Mouse (Mus musculus): ENCODE data around the gene Vps53.

The Vps53 gene

DNA sequence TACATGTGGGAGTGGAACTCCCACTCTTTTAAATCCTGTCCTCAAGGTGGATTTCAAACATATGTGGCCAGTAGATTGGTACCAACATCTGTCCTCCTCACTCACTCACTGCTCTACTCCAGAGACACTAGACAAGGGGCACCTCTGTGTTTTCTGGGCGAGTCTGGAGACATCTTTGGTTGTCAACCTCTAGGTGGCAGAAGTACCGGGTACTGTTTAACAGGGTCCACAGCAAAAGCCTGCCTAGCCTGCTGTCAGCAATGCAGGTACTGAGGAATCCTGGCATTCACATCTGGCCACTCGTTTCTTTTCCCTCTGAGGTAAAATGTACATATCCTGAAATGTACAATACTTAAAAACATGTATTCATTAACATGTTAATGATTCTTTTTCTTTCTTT lies 123.0 kb downstream of the Vps53 start:
- no peak for DNase-seq (ENCODE audit: low spot score in 2 of 2)

DNA sequence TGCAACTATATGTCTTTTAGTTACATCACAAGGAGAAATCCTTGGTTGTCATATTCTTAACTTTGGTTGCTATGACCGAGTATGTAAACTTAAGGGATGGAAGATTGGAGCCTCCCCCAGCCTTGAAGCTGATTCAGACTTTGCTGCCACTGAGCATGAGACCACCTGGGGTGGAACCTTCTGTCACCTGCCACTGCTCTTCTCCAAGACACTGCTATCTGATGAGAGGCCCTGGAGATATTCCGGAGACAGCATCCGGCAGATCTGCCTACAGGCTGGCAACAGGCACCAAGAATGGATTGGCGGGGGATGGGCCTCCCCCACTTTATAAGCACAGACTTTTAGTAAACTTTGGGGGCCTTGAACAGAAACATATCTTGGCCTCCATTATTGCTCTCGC lies 127.0 kb downstream of the Vps53 start:
- no peak for DNase-seq (ENCODE audit: low spot score in 2 of 2)

DNA sequence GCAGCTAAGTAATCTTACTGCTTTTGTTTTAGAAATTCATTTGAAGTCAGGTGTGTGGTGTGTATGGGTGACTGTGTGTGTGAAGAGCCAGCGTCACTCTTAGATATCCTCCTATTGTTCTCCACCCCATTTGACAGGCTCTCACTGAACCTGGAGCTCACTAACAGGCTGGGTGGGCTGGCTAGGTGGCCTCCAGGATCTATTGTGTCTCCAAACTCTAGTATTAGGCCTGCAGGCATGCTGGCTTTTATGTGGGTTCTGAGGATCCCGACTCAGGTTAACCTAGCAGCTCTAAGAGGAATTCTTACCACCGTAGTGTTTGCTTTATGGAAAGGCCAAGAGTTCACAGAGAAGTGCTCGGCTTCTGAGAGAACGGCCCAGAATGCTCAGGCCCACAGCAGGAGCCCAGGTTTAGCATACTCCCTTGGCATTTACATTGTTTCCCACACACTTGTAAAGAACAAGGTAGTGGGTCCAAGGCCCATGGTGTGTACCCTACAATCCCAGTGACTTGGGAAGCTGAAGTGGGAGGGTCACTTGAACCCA lies 128.4 kb downstream of the Vps53 start:
- no peak for DNase-seq (ENCODE audit: low spot score in 2 of 2)

DNA sequence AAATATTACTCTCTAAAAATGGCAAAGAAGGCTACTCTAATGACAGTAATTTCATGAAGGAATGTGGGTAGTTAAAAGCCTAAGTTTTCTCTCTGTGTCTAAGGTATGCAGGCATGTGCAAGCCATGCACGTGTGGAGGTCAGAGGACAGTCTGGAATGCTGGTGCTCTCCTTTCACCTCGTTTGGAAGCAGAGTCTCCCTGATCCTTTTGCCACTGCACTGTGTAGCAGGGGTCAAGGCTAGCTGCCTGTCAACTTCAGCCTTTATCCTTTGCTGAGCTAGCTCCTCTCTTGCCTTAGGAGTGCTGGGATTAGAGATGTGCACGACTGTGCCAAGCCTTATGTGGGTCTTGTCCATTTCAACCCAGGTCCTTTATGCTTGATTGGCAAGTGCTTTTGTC lies 128.9 kb downstream of the Vps53 start:
- no peak for DNase-seq (ENCODE audit: low spot score in 2 of 2)

DNA sequence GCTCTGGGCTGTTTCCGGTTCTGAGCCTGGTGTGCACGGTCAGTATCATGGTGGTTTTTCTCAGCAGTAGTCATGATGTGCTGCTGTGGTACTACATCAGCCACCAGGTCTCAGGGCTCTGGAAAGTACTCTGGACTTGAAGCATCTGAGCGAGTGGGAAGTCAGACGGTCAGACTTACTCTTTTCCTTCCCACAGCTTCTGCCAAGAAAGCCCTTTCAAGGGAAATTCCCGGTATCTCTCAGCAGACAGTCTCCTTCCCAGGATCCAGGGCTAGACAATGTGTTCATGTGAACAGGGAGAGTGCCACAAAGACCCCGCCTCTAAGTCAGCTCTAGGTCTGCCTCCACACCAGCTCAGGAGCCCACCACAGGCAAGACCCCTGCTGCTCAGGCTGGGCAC lies 134.1 kb downstream of the Vps53 start:
- DNase-seq (ENCODE audit: low spot score in 2 of 2), result no peak

DNA sequence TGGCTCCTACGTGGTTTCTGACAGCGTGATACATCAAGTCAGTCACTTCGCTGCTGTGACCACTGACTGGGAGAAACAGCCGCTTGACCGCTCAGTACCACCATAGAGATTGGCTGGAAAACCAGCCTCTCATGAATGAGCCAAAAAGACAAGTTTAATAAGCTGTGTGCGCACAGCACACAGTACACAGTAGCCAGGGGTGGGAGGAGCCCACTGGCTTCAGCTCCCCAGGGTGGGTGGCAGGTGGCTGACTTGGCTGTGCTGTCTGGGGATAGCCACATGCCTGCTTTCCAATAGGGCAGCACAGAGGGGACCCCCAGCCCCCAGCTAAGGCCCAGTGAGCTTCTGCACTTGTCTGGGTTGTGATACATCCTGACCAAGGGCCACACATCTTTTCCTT lies 135.0 kb downstream of the Vps53 start:
- no peak for DNase-seq (ENCODE audit: low spot score in 2 of 2)

DNA sequence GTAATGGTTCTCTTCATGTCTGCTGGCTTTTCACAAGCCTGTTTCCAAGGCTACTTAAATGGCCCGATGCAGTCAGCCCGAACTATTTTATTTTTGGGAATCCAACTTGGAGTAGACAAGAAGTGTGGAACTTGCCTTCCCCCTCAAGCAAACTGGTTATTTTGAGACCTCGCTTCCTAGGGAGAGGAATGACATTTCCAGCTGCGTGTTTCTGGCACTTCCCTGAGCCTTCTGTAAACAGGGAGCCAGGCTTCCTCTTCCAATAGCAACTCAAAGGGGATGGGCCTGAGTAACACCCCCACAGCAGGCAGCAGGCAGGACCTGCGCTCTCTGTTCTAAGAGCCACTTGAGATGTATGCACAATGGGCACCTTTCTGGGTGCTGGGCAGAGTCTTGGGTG lies 136.6 kb downstream of the Vps53 start:
- DNase-seq (ENCODE audit: low spot score in 2 of 2), result peak; percentile 71 to 72

DNA sequence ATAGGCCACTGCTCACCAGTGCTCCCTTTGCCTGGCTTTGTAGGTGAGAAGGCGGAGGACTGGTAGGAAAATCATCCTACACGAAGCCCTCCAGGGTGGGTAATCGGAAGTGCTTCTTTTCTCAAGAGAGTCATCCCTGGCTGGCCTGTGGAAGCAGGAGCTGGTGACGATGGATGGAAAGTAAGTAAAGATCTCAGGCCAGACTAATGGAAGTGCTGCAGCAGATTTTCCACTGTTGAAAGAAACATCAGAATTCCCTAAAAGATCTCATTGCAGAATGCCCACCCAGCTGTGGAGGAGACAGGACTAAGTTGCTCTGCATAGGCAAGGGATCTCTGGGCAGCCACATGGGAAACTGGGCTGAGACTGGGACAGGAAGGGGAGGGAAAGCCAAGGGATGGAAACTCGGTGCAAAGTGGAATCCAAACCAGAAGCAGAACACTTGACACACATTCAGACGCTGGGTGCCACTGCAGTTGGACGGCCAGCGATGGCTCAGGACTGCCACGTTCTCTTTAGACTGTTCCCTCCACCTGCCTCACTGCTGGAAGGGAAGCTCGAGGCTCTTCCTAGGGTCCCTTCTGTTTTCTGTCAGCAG lies 137.3 kb downstream of the Vps53 start:
- DNase-seq (ENCODE audit: low spot score in 2 of 2), result no peak

DNA sequence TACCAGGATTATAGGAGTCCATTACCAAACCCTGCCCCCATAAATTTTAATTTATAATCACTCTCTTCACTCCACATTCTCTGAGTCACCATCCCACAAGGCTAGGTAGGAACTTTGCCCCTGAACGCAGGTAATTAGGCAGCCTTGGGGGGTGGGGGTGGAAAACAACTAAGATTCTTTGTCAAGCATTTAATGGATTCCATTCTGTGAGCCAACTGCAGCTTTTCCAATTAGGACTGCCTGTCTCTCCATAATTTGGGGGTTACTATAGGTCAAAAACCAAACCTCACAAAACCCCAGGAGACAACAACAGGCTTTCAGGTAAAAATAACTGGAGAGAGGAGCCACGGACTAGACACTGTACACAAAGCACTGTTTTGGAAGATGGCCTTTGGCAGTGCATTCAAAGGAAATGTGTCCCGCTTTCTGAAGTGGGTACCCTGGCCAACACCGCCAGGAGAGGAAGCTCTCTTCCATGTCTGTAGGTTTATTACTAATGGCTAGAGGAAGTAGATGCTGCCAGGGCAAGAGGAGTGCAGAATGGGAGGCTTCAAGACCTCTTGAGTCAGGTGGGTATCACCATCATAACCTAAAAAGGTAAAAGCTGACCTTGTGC lies 138.6 kb downstream of the Vps53 start:
- DNase-seq (ENCODE audit: low spot score in 2 of 2), result no peak

DNA sequence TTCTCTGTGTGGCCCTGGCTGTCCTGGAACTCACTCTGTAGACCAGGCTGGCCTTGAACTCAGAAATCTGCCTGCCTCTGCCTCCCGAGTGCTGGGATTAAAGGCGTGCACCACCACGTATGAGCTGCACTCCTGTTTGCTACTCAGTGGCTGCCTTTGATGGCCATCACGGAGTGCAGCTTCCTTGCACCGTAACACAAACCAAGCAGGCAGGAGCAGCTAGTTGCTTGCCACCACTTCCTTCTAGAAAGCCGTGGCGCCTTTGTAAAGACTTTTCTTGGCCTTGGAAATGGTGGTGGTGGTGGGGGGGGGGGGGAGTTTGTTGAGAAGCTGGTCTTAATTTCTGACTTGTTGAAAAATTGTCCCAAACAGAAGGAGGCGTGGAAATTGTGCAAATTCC lies 139.3 kb downstream of the Vps53 start:
- DNase-seq (ENCODE audit: low spot score in 2 of 2), result no peak

DNA sequence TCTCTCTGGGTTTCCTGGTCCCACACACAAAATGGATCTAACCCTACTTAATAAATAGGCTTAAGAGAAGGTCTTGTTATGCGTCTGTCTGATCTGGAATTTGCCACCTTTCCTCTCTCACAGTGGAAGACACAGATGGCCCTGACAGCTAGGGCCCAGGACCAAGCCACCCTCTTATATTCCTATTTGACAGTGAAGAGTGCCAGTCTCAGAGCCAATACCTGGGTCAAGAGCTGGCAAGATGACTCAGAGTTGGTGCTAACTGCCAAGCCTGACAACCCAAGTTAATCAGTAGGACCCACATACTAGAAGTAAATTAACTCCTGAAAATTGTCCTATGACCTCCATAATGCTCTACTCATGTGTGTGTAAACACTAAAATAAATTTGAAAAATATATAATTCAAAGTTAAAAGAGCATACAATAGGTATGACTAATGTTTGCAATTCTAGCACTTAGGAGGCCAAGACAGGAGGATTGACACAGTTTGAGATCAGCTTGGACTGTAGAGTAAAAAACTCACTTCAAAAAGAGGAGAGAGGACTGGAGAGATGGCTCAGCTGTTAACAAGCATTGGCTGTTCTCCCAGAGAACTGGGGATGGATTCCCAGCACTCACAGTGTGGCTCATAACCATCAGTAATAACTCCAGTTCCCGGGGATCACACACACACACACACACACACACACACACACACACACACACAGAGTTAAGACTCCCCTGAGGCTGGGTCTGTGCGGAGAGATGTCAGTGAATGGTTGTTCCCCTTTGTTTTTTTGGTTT lies 140.0 kb downstream of the Vps53 start:
- no peak for DNase-seq (ENCODE audit: low spot score in 2 of 2)

DNA sequence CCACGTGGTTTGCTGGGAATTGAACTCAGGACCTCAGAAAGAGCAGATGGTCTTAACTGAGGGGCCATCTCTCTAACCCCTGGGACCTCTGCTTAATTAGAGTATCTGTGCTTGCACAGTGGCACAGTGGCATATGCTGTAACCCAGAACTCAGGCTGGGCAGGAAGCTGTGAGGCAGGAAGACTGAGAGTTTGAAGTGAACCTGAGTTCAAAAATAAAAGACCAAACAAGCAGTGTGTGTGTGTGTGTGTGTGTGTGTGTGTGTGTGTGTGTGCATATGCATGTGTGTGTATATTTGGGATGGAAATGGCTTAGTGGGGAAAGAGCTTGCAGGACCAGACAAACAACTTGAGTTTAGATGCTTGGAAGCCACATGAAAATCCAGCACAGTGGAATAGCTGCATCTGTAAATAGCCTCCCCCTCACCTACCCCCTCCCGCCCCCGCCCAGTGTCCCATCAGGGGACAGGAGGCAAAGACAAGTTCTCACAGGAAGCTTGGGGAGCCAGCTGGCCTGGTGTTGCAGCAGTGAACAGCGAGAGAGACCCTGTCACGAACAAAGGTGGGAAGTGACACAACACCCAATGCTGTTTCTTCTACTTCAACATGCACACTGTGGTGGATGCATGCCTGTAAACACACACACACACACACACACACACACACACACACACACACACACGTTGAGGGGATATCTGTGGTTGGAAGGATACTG lies 141.7 kb downstream of the Vps53 start:
- no peak for DNase-seq (ENCODE audit: low spot score in 2 of 2)

DNA sequence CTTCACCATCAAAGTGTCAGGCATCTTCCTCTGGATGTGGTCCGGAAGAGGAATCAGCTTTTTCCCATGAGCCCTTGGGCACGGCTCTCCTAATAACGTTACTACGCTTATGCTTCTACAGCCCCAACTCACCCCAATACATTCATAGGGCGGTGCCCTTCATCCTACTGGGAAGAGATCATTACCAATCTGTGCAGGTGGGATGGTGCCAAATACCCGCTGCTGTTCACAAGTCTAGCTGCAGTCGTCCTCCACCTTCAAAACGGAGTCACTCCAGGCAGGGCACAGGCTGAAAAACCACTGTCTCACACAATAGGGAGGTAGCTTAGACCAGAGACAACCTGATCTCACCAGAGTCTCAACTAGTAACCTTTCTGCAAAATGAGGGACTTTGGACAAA lies 144.3 kb downstream of the Vps53 start:
- DNase-seq (ENCODE audit: low spot score in 2 of 2), result no peak

DNA sequence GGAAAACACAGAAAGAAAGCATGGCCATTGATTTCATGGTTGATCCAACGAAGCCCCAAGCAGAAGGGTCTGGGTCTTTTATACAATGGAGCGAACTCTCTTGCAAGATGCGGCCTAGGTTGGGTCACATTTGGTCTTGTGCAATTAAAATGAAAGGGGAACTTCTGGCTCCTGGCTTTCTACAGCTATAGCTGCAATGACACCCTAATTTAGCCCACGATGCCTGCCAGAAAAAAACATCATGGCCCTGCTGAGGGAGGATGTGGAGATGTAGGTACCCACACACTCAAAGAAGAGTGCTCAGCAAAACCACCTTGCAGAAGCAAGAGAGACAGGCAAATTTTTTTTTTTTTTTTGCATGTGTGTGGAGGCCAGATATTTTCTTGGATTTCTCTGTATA lies 145.6 kb downstream of the Vps53 start:
- no peak for DNase-seq (ENCODE audit: low spot score in 2 of 2)

DNA sequence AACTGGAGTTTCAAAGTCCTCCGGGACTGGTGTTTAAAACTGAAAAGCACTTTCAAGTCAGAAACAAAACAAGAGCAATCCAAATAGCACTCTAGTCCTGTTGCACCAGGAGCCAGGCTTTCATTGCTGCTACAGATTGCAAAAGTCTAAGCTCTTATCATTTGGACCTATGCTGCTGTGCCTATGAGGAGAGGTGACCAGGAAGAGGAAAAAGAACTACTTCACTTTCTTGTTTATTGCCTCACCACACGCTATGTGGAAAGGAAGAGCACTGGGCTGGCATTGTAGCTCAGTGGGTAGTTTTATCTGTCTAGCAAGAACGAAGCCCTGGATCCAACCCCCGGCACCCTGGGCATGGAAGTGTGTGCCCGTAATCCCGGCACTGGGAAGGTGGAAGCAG lies 146.1 kb downstream of the Vps53 start:
- DNase-seq (ENCODE audit: low spot score in 2 of 2), result no peak

DNA sequence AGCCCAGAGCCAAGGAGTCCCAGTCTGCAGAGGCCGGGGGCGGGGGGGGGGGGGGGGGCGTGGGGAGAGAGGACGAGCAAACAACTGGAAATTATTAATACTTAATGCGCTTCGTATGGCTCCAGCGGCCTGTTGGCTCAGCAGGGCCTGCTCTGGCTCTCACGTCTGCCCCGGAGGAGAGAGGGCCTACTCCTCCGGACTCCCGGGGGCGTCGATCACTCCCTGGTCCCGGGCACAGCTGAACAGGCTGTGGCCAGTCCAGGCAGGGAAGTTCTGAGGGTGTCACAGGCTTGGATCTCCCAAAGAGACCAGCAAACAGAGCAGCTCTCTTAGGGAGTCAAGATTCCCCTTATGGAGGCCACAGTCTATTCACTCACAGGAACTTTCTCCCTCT lies 151.4 kb downstream of the Vps53 start:
- DNase-seq (ENCODE audit: low spot score in 2 of 2), result no peak

DNA sequence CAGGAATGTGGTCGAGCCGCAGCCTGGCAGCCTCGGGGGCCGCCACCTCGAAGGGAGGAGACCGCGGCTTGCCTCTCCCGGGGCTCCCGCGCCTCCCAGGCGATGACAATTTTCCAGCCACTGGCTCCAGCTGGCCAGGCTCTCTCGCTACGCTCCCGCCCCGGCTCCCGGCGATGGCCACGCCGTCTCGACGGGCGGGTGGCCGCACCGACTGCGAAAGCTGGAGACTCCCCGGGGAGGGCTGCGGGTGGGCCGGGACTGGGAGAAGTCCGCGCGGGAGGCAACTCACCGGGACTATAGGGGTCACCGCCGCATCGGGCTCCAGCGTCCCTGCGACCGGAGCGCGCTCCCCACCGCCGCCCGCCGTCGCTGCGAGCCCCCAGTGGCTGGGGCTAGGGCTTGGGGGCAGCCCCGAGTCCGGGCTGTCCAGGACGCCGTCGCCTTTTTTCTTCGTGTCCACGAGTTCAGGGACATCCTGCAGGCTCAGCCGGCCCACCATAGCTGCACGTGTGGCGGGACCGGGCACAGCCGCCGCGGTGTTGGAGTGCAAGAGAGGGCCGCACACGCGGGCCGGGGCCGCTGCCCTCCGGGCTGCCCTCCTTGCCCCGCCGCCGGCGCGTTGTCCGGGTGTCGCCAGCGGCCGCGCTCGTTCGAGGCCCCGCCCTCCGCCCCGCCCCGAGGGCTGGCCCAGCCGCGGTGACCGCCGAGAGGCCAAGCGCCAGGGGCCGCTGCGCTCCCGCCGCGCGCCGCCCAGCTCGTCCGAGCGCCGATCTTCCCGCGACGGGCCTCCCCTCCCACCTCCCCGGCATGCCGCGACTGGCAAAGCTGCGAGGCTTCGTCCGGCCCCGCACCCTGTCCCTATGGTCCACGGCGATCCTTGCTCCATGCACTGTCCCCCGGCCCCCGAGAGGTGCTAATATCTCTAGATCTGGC lies 152.0 kb downstream of the Vps53 start, which contains the start of gene Rflnb:
Gene Rflnb, minus strand, starts transcription at position 644 of the 933 bp plus-strand sequence.
- peak in 1 of 2 experiments; percentile 44 for DNase-seq (ENCODE audit: low spot score in 2 of 2)

DNA sequence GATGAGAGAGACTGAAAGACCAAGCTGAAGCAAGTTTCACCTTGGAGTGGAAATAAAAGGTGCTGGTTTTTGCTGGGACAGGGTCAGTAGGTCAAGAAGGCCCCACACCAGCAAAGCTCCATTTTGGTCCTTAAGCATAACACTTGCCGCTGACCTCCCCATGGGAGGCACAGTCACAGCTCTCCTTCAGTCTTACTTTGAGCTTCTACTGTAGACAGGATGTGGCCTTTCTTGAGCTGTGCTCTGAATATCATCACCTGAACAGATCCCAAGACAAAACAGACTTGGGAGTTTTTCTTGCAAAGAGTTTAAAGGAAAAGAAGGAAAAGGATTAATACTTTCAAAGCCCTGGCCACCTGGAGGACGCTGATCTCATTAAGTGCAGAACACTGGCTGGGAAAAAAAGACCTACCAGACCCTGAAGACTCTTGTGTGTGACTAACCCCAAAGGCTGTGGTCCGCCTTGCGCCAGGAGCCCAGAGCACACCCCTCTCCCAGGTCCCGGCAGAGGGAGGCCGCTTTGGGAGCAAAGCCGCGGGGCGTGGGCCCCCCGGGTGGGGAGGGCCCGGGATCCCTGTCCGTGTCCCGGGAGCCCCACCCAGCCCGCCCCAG lies 152.8 kb downstream of the Vps53 start:
- DNase-seq (ENCODE audit: low spot score in 2 of 2), result no peak

DNA sequence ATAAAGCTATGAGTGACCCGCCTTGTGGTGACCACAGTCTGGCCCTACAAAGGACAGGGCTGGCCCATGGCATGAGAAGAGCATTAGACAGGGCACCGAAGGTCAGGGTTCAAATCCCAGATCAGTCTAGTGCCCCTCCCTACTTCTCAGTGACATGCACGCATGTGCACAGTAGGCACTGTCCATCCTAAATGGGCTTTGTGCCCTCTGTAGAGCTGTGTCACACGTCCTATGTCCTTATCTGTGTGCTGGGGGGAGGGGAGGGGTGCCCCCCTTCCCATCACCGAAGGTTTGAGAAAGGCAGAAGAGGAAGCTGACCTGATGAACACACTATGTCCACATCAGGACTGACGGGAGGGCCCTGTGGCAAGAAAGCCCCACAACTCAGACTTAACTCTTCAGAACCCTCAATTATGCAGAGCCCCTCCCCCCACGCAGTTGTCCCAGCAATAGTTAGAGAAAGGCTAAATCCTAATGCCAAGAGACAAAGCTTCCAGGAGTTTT lies 154.3 kb downstream of the Vps53 start:
- no peak for DNase-seq (ENCODE audit: low spot score in 2 of 2)

DNA sequence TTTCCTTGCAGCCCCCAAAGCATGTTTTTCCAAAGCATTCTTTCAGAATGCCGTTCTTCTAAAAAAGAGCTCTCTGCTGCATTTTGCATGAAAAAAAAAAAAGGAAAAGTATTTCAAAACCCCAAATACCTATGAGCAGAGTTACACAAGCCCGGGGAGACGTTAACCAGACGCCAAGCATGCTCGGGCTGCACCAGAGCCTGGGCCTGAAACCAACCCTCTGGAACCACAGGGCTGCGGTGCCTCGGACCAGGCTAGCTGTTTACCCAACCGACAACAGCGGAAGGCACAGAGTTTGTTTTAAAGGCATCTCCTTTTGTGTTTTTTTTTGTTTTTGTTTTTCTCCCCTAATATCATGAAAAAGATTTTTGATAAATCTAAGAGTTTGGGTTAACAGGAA lies 158.5 kb downstream of the Vps53 start:
- no peak for DNase-seq (ENCODE audit: low spot score in 2 of 2)

DNA sequence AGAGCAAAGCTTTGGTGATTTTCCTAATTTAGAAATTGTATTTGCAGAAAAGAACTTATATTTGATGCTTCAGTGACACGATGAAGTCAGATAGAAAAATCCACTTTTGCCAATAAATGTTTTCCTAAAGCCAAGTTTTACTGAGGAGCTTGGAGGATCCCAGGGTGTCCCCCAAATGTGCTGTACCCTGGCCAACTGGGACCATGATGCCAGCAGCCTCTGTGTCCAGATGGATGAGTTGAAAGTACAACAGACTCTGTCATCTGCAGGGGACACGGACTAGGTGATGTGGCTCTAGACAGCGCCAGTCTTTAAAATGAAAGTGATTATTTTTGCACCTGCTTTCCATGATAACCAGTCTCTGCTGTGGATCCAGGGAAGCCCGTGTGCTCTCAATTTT lies 159.6 kb downstream of the Vps53 start:
- DNase-seq (ENCODE audit: low spot score in 2 of 2), result no peak
